Mouse (Mus musculus): ENCODE data around the gene Smim11.
A peak's percentile ranks its signal among the peaks of the same experiment; 100 is the strongest.

Gene Smim11

DNA sequence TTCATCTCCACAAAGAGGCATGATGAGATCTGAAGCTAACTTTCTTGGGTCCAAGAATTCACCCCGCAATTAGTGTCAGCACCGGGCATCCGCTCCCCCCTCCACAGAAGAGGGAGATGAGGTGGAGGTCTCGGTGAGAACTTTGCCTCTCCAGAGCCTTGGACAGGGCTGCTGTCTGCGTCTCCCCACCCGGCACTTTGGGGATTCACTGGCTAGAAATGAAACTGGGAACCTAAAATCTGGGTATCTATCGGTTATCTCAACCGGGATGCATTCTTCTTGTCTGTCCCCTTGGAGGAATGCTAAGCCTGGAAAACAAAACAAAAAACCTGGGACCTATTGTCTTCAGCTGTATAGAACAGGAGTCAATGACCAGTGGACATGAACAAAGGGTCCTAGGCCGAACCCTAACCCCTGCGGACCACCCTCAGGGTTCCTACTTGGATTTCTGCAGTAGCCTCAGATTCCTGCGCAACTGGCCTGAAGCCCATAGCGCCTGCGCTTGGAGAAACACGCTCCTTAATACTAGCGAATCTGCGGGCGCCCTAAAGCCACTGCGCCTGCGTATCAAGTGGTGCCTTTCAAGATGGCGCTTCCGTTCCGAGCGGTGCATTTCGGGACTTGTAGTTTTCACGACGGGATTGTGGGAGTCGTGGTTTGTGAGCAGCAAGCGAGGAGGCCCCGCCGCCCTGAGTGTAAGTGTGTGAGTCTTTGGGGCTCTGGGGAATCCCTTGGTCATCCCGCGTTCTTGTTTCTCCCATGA is at the start of gene Smim11:
TSS of gene Smim11 (plus strand) at position 638 of the 763 bp plus-strand sequence.
- DNase-seq (ENCODE audit: low spot score), result peak; percentile 90

GRCm38 (mm10) chr16:92254316-92254715 is 46.8 kb upstream of the Smim11 start:
- DNase-seq (ENCODE audit: low spot score), result no peak

DNA sequence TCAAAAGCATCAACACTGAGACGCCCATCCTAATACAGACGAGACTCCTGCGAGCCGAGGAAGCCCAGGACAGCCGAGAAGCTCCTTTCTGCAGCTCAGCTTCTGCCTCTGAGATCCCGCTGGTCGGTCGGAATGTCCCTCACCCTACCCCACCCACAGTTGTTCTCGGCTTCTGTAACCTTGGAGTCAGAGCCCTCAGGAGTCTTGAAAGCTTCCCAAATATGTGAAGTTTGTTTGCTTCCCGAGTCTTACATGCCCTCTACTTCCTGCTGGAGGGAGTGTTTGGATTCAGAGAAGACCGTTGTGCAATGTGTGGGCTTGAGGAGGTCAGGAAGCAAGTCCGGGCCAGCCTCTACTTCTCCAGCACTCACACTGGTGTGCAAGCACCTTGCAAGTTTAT is 33.2 kb upstream of the Smim11 start:
- DNase-seq (ENCODE audit: low spot score), result no peak

DNA sequence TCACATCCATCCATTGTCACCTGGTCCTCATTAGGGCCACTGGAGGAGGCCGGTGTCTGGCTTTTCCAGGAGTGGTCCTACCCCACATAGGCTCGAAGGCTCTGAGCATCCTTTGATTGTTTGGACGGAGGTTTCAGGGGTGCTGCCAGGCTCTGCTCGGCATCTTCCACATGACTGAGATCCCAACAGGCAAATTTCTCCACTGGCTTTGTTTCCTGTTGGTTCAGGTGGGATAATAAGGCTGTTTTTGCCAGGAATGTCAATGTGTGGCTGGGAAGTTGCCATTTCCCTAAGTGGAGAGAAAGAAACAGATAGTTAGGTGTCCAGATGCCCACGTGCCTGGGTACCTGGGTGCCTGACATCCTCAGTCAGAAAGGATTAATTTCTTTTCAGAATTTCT is 26.6 kb upstream of the Smim11 start:
- DNase-seq (ENCODE audit: low spot score), result no peak

DNA sequence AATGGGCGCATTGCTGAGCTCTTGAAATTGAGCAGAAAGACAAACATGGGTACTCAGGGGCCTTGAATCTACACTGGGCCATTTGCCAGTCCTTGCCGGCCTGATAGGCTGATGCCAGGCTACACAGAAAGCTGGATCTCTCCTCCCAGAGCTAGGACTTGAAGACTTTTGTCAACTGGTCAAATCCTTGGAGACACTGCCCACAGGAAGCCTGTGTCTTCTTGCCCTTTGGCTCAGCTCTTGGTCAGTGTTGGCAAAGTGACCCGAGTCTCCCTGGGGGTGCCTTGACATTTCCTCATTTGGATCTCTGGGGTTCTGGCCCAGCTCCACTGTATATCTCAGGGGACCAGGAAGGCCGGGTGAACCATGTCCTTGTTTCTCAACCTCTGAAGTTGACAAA is 25.6 kb upstream of the Smim11 start:
- DNase-seq (ENCODE audit: low spot score), result peak; percentile 78

GRCm38 (mm10) chr16:92282671-92283070 is 18.4 kb upstream of the Smim11 start:
- DNase-seq (ENCODE audit: low spot score), result no peak

GRCm38 (mm10) chr16:92285068-92285467 is 16.0 kb upstream of the Smim11 start:
- DNase-seq (ENCODE audit: low spot score), result no peak

DNA sequence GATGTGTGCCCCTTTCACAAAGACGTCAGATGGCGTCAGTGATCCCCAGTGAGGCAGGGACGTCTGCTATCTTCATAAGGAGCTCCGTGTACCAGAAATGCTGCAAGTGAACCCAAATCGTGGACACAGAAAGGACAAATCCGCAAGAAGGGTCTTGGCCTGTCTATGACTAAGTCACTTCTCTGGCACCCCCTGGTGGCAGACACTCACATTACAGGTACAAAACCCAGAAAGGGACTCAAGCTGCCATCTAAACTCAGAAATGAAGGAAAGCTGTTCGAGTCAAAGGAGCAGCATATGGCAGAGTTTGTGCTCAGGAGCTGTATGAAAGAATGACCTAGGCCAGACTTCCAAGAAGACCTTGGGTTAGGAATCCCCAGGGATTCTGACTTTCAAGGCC is 14.5 kb upstream of the Smim11 start:
- peak; percentile 82 for DNase-seq (ENCODE audit: low spot score)

- no peak for DNase-seq (ENCODE audit: low spot score)
Measured at GRCm38 (mm10) chr16:92288778-92289177, 12.3 kb upstream of the Smim11 start.

DNA sequence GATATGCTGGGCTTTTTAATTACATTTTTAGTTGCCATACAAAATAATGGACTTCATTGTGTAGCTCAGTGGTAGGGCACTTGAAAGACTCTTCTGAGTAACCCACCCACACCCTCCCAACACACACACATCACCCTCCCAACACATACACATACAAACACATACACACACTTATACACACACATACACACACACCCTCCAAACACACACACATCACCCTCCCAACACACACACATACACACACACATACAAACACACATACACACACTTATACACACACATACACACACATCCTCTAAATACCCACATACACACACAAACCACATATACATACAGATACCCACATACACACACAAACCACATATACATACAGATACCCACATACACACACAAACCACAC is 11.0 kb upstream of the Smim11 start:
- no peak for DNase-seq (ENCODE audit: low spot score)

DNA sequence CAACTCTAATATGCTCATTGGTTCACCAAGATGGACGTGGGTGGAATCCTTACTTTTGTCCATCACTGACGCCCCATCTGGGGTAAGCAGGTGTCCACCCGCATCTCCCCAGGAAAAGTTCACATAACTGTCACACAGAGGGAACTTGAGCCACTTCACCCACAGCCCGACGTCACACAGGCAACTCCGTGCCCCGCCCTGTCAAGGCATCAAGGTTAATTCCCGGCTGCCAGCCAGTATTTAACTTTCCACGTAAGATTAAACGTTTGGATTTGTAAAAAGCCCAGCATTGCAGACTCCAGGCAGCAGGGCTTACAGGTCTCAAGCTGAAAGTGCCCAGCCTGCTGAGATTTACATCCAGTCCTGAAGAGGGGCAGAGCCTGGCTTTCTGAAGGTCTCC is 9.0 kb upstream of the Smim11 start, which contains the start of gene Kcne2:
TSS of gene Kcne2 (plus strand) at position 289 of the 400 bp plus-strand sequence.
- no peak for DNase-seq (ENCODE audit: low spot score)

DNA sequence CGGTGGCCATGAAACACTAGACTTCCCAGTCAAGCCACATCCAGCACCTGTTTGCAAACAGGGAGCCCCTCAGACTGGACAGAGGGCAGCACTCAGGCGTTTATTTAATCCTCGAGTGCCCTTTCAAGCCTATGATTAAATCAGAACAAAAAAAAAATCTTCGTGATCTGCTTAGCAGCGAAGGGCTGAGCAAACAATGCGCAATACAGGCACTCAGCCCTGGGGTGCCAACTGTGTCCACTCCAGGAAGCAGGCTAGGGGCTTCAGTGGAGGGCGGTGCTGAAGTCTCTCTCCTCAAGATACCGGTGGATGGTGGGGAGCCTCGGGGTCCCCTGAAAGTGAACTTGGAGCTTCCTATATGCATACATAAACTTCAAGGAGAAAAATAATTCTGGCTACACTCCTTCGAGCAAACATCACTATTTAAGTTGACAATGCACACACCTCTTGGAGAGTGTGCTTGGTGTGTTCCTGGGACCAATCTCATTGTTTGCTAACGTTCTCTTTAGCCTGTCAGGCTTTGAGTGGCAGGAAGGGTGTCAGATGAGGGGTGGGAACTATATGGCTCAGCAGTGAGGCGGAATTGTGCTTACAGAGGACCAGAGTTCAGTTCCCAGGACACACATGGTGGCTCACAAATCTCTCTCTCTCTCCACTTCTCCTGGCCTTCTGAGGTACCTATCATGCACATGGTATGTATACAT is 6.7 kb upstream of the Smim11 start:
- no peak for DNase-seq (ENCODE audit: low spot score)

- DNase-seq (ENCODE audit: low spot score), result no peak
Measured at GRCm38 (mm10) chr16:92295328-92295727, 5.8 kb upstream of the Smim11 start.

DNA sequence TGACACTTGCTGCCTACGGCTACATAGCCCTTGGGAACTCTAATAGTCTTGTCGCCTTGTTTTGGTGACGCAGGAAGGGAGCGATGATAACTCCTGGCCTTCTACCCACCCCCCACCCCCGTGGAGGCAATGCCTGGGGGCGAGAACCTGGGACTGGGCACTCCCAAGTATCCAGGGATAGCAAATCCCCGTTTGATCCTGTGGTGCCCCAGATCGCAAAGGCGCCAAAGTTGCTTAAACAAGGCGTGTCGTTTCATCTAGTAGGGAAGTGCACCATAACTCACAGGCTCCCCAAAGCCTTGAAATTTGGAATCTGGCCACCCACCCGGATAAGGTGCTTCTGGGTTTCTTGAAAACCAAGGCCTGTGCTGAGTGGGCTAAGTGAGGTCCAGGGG is 323 bp downstream of the Smim11 start:
- DNase-seq (ENCODE audit: low spot score), result peak; percentile 48

- no peak for DNase-seq (ENCODE audit: low spot score)
Measured at GRCm38 (mm10) chr16:92301989-92302388, 903 bp downstream of the Smim11 start.

- no peak for DNase-seq (ENCODE audit: low spot score)
Measured at GRCm38 (mm10) chr16:92302506-92302905, 1.4 kb downstream of the Smim11 start.

- DNase-seq (ENCODE audit: low spot score), result no peak
Measured at GRCm38 (mm10) chr16:92305519-92305918, 4.4 kb downstream of the Smim11 start.

GRCm38 (mm10) chr16:92307947-92308346 is 6.9 kb downstream of the Smim11 start:
- no peak for DNase-seq (ENCODE audit: low spot score)

DNA sequence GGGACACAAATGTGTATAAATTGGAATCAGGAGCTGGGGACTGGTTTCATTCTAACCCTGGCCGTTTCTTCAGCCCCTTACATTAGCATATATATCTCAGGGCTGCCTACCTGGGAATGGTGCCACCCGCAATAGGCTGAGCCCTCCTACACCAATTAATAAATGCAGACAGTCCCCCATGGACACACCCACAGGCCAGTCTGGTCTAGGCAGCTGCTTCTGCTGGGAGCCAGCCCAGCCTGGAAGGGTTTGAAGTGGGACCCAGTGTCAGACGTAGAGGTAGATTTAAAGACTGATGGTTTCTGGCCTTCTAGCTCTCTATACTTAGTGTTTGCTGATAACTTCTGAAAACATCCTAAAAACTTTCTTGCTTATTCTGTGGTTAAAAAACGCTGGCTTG is 8.0 kb downstream of the Smim11 start:
- DNase-seq (ENCODE audit: low spot score), result no peak

- no peak for DNase-seq (ENCODE audit: low spot score)
Measured at GRCm38 (mm10) chr16:92313953-92314741, 13.1 kb downstream of the Smim11 start.

DNA sequence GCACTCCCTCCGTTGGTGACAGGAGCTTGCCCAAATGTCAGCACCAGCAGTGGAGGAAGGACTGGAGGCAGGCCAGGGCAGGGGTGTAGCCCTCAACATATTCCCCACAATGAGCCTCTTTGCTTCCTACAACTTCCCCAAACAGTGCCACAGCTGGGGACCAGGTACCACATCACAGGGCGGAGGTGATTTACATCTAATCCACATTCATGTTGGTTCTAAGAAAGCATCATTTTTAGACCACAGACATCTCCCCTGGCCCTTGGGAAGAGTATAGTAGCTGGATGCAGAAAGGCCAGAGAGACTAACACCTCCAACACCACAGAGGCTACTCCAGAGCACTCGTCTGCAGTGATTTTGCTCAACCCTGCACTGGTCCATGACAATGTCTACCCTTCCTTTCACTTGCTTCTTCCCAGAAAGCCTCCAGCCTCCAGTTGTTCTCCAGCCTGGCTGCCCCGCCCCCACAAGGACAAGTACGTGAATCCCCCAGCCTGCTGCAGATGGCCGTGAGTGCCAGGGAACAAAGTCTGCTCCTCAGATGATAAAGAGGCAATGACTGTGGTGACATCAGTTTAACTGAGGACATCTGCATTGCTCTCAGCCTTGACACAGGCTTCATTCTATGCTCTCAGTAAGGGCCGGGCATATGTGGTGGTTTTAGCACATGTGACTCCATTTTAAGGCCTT is 15.1 kb downstream of the Smim11 start:
- peak; percentile 37 for DNase-seq (ENCODE audit: low spot score)

Data from ovary, postnatal 36 days (tissue).